Mouse (Mus musculus) G1E-ER4 (cell line): ENCODE results near the gene Gm8279. TPM values are rescaled to one million over a fixed set of nuclear protein-coding genes. Genes with fewer than 3 reads are reported as not detected.
"Not testable (repeated sequence)": the region's sequence is repeated elsewhere in the genome, so short reads cannot be mapped to it uniquely, and the experiment has no call there.

Experiments used
- GATA1 ChIP-seq: IDR thresholded peaks from one replicate; pipeline ENCODE4 v1.8.0; 2012; ENCODE audit warnings: low read length, inconsistent platforms
- polyA plus RNA-seq: library from polyadenylated mRNA; stranded (reverse); fragments of >175 nt; gene quantifications from 2 replicates; pipeline ENCODE4 v1.2.3, GENCODE M21; 2012

The Gm8279 gene
- not detected in 2 replicates for polyA plus RNA-seq

- not testable (repeated sequence) for TF ChIP-seq GATA1
These were observed at the start of gene Gm8279 for GRCm38 (mm10) chr14:5131219-5131618. TSS of gene Gm8279 (plus strand) at chr14:5131519.

- TF ChIP-seq GATA1 = not testable (repeated sequence)
These were observed 32.9 kb downstream of the Gm8279 start, which contains the start of gene Gm3317 for GRCm38 (mm10) chr14:5164235-5164634. TSS of gene Gm3317 (plus strand) at chr14:5164535.

- not testable (repeated sequence) for TF ChIP-seq GATA1
These were observed 54.2 kb downstream of the Gm8279 start, which contains the start of gene Gm8271 for GRCm38 (mm10) chr14:5185493-5185892. TSS of gene Gm8271 (plus strand) at chr14:5185793.

Other genes starting within 250 kb of the Gm8279 start
- not detected in 2 replicates for gene Gm3278, start 239.1 kb upstream of the Gm8279 start, polyA plus RNA-seq
- not detected in 2 replicates for gene Gm8297, start 147.6 kb upstream of the Gm8279 start, polyA plus RNA-seq
- gene Gm3298, start 115.6 kb upstream of the Gm8279 start, polyA plus RNA-seq = not detected in 2 replicates
- not detected in 2 replicates for gene 4930555G01Rik, start 80.9 kb upstream of the Gm8279 start, polyA plus RNA-seq
- not detected in 2 replicates for gene Gm8281, start 60.5 kb upstream of the Gm8279 start, polyA plus RNA-seq
- not detected in 2 replicates for gene Gm3317, start 33.0 kb downstream of the Gm8279 start, polyA plus RNA-seq
- not detected in 2 replicates for gene Gm8271, start 54.3 kb downstream of the Gm8279 start, polyA plus RNA-seq
- gene Gm3526, start 129.1 kb downstream of the Gm8279 start, polyA plus RNA-seq = not detected in 2 replicates
- not detected in 2 replicates for gene Gm3542, start 203.4 kb downstream of the Gm8279 start, polyA plus RNA-seq